Mouse (Mus musculus) C2C12 (cell line): ENCODE results near the gene AC131692.1.

Experiments
- CEBPB ChIP-seq: IDR thresholded peaks from one replicate; pipeline ENCODE4 v1.6.1; 2011; ENCODE audit warnings: low read depth, mild to moderate bottlenecking, control low read depth, moderate library complexity
- CTCF ChIP-seq: IDR thresholded peaks from one replicate; pipeline ENCODE4 v1.5.1; 2011; ENCODE audit not compliant: control insufficient read depth, insufficient read depth, insufficient read length
- FOSL1 ChIP-seq: IDR thresholded peaks from one replicate; pipeline ENCODE4 v1.8.0; 2011; ENCODE audit warnings: mild to moderate bottlenecking, low read length; ENCODE audit not compliant: poor library complexity, insufficient read depth, severe bottlenecking
- MAX ChIP-seq: IDR thresholded peaks from one replicate; pipeline ENCODE4 v1.6.1; 2011; ENCODE audit warnings: mild to moderate bottlenecking, control low read depth
- MYOG ChIP-seq: IDR thresholded peaks from one replicate; pipeline ENCODE4 v1.6.1; 2011; ENCODE audit not compliant: control insufficient read depth, insufficient read length; ENCODE audit errors: extremely low read depth
- USF1 ChIP-seq: IDR thresholded peaks from one replicate; pipeline ENCODE4 v1.6.1; 2011; ENCODE audit warnings: low read depth, mild to moderate bottlenecking, control low read depth, moderate library complexity

DNA sequence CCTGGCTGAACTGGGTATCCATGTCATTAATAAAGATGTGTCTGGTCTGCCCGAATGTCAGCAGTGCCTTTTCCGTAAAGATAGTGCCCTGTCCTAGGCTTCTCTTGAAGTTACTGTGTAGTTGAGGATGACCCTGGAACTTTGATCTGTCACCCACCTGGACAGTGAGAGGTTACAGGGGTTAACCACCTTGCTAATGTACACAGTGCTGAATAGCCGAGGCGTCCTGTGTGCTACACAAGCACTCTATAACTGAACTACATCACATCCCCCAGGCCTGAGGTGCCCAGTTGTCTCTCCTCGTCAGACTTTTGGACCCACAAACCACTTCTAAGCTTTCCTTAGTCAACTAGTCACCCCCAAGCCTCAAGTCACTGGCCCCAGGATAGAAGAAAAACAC is 31.8 kb upstream of the AC131692.1 start:
- no peak for TF ChIP-seq FOSL1
- no peak for TF ChIP-seq CTCF
- TF ChIP-seq MAX, result no peak
- no peak for TF ChIP-seq USF1
- no peak for TF ChIP-seq CEBPB
- no peak for TF ChIP-seq MYOG
